Mouse (Mus musculus) liver, embryonic 14.5 days (tissue): Measurements from ENCODE around the gene Slc7a10. TPM values are rescaled to one million over a fixed set of nuclear protein-coding genes. Genes with fewer than 3 reads are reported as not detected.

Experiments
- ATAC-seq: fragments of 200-750 bp; cut with Nextera tagmentation; 2 replicates; pipeline ENCODE4 v1.8.0; 2017; ENCODE audit warnings: moderate number of reproducible peaks, mild to moderate bottlenecking, moderate library complexity; ENCODE audit not compliant: insufficient read depth
- DNase-seq, 3 experiments: peaks; one replicate each; pipeline ENCODE4 v3.0.0-alpha.2; 2012 to 2013; ENCODE audit warnings: low read depth in 3 of 3, low spot score in 3 of 3
- H3K27ac ChIP-seq: fragments of 300-500 bp; sonication (generic); 2 replicates; pipeline ENCODE4 v1.5.1; 2014; ENCODE audit warnings: moderate library complexity, mild to moderate bottlenecking, control low read depth, inconsistent platforms
- H3K27me3 ChIP-seq: fragments of 300-500 bp; sonication (generic); 2 replicates; pipeline ENCODE4 v1.6.1; 2014; ENCODE audit warnings: mild to moderate bottlenecking, low read length, moderate library complexity; ENCODE audit not compliant: control insufficient read depth, insufficient read depth
- H3K36me3 ChIP-seq: fragments of 300-500 bp; sonication (generic); replicated peaks from 2 replicates; pipeline ENCODE4 v1.6.1; 2014; ENCODE audit warnings: low read depth; ENCODE audit not compliant: control insufficient read depth, insufficient read depth
- H3K4me1 ChIP-seq, 2 experiments: fragments of 200-500 bp in 1 of 2; fragments of 300-500 bp in 1 of 2; sonication (generic) in 1 of 2; replicated peaks; 2 replicates each; pipeline ENCODE4 v1.6.1; 2012 to 2014; ENCODE audit warnings: antibody characterized with exemption in 1 of 2, inconsistent platforms in 1 of 2, low read length in 1 of 2; ENCODE audit not compliant: control insufficient read depth in 2 of 2, insufficient read depth in 2 of 2
- H3K4me2 ChIP-seq: fragments of 300-500 bp; sonication (generic); 2 replicates; pipeline ENCODE4 v1.6.1; 2014; ENCODE audit warnings: low read depth, mild to moderate bottlenecking, control low read depth, moderate library complexity
- H3K4me3 ChIP-seq, 2 experiments: fragments of 200-500 bp in 1 of 2; fragments of 300-500 bp in 1 of 2; sonication (generic) in 1 of 2; 2 replicates each; pipeline ENCODE4 v1.5.1; 2012 to 2014; ENCODE audit warnings: low read depth in 2 of 2, low read length in 2 of 2, mild to moderate bottlenecking in 2 of 2, control low read depth in 1 of 2, inconsistent platforms in 1 of 2, moderate library complexity in 1 of 2; ENCODE audit not compliant: insufficient read depth in 1 of 2
- H3K9ac ChIP-seq: fragments of 300-500 bp; sonication (generic); replicated peaks from 2 replicates; pipeline ENCODE4 v1.6.1; 2014; ENCODE audit warnings: mild to moderate bottlenecking, control low read depth, moderate library complexity
- H3K9me3 ChIP-seq: fragments of 300-500 bp; sonication (generic); 2 replicates; pipeline ENCODE4 v1.6.1; 2016; ENCODE audit warnings: low read length, mixed read lengths; ENCODE audit not compliant: control insufficient read depth
- CTCF ChIP-seq: IDR thresholded peaks from 2 replicates; pipeline ENCODE4 v1.5.1; 2016; ENCODE audit warnings: antibody characterized with exemption, low read depth, control low read depth
- EP300 ChIP-seq: IDR thresholded peaks from 2 replicates; pipeline ENCODE4 v1.6.1; 2016; ENCODE audit warnings: antibody characterized with exemption, low read depth
- WGBS: fragments of 180-500 bp; shearing (Covaris S2); extraction: QIAGEN DNeasy Blood & Tissue Kit; methylation state at CpG from one replicate; pipeline ENCODE4 v1.1.7; 2014; ENCODE audit not compliant: insufficient replicate concordance; 5-methylcytosine and 5-hydroxymethylcytosine counted together
- polyA plus RNA-seq, 2 experiments: library from polyadenylated mRNA; depleted of rRNA in 1 of 2; stranded (reverse) in 1 of 2; unstranded in 1 of 2; fragments of >200 nt; fragmentation: Nextera tagmentation in 1 of 2; extraction: Ambion mirVana in 1 of 2; gene quantifications; 2 replicates each; pipeline versions ENCODE4 v1.2.1 to v1.2.3; 2012 to 2014

Gene Slc7a10
- 0.22 and 0.27 TPM in 2 replicates for polyA plus RNA-seq (2012; rRNA removed)
- polyA plus RNA-seq (2014; fragmentation: Nextera tagmentation; extraction: Ambion mirVana) = 0.29 and 0.38 TPM in 2 replicates

- Histone ChIP-seq H3K36me3 (no peaks in the 10 kb centered on the region), H3K4me2 (peak within 1 kb of the TSS; percentile 46), H3K4me3 (peak within 1 kb of the TSS in 1 of 2 experiments; percentile 21; a peak in 1 of 4 replicates), H3K4me1 (no peaks in the 10 kb centered on the region), H3K27me3 (peaks cover 33% of the 10 kb centered on the region), H3K9ac (no peak within 1 kb of the TSS), H3K27ac (no peak within 1 kb of the TSS), H3K9me3 (no peaks in the 10 kb centered on the region)
- TF ChIP-seq CTCF (no peak), EP300 (no peak)
- no peak for DNase-seq
- no peak for ATAC-seq
- WGBS = 4% methylated on average over 36 of the region's 43 CpGs
Measured at GRCm38 (mm10) chr7:35185889-35186569, at the start of gene Slc7a10. Gene Slc7a10, plus strand, starts transcription at chr7:35186385.

- no peaks in the 10 kb centered on the region for H3K36me3 ChIP-seq
- no peak overlapping the region for H3K9ac ChIP-seq
- ATAC-seq (no peak), DNase-seq (no peak)
- TF ChIP-seq EP300 = no peak
- no peak for TF ChIP-seq CTCF
- H3K27me3 ChIP-seq = no peaks in the 10 kb centered on the region
- H3K9me3 ChIP-seq = no peaks in the 10 kb centered on the region
- H3K27ac ChIP-seq = no peak overlapping the region
- H3K4me3 ChIP-seq = no peak overlapping the region
- H3K4me1 ChIP-seq = peaks cover 0 to 4% of the 10 kb centered on the region in 2 experiments; a peak in 1 of 4 replicates
- WGBS = 55% methylated on average over 1 of the region's 1 CpGs
- H3K4me2 ChIP-seq = no peak overlapping the region
Measured at GRCm38 (mm10) chr7:35137524-35137923, 48.7 kb upstream of the Slc7a10 start.

- no peak for DNase-seq
- no peak for TF ChIP-seq CTCF
- no peak for TF ChIP-seq EP300
- no peak overlapping the region for H3K27ac ChIP-seq
- no peak overlapping the region for H3K9ac ChIP-seq
- H3K27me3 ChIP-seq = no peaks in the 10 kb centered on the region
- no peak overlapping the region for H3K4me3 ChIP-seq
- no peaks in the 10 kb centered on the region for H3K36me3 ChIP-seq
- H3K9me3 ChIP-seq = no peaks in the 10 kb centered on the region
- WGBS = 37% methylated on average over 4 of the region's 4 CpGs
- peaks cover 0 to 8% of the 10 kb centered on the region in 2 experiments; a peak in 1 of 4 replicates for H3K4me1 ChIP-seq
- no peak for ATAC-seq
- no peak overlapping the region for H3K4me2 ChIP-seq
Measured at GRCm38 (mm10) chr7:35138481-35138880, 47.7 kb upstream of the Slc7a10 start.

- no peak for TF ChIP-seq CTCF
- no peak for TF ChIP-seq EP300
Measured at GRCm38 (mm10) chr7:35139880-35140279, 46.3 kb upstream of the Slc7a10 start.

GRCm38 (mm10) chr7:35141519-35141918 lies 44.7 kb upstream of the Slc7a10 start:
- H3K36me3 ChIP-seq = no peaks in the 10 kb centered on the region
- no peak overlapping the region for H3K4me3 ChIP-seq
- H3K27me3 ChIP-seq = no peaks in the 10 kb centered on the region
- no peak overlapping the region for H3K27ac ChIP-seq
- 56% methylated on average over 5 of the region's 5 CpGs for WGBS
- no peak for DNase-seq
- peaks cover 0 to 18% of the 10 kb centered on the region in 2 experiments; a peak in 2 of 4 replicates for H3K4me1 ChIP-seq
- no peak for ATAC-seq
- TF ChIP-seq EP300 (no peak), CTCF (no peak)
- H3K4me2 ChIP-seq = no peak overlapping the region
- no peak overlapping the region for H3K9ac ChIP-seq
- no peaks in the 10 kb centered on the region for H3K9me3 ChIP-seq

More at GRCm38 (mm10) chr7:35139880-35140279, 46.3 kb upstream of the Slc7a10 start:
- Histone ChIP-seq H3K4me3 (no peak overlapping the region), H3K27ac (no peak overlapping the region), H3K9ac (no peak overlapping the region), H3K9me3 (no peaks in the 10 kb centered on the region), H3K4me1 (peaks cover 0 to 14% of the 10 kb centered on the region in 2 experiments; a peak in 2 of 4 replicates), H3K27me3 (no peaks in the 10 kb centered on the region), H3K4me2 (no peak overlapping the region), H3K36me3 (no peaks in the 10 kb centered on the region)
- DNase-seq (no peak), ATAC-seq (no peak)
- 38% methylated on average over 5 of the region's 5 CpGs for WGBS
